ENCODE assay signal across 18 mouse cellular contexts in the genomic region with DNA sequence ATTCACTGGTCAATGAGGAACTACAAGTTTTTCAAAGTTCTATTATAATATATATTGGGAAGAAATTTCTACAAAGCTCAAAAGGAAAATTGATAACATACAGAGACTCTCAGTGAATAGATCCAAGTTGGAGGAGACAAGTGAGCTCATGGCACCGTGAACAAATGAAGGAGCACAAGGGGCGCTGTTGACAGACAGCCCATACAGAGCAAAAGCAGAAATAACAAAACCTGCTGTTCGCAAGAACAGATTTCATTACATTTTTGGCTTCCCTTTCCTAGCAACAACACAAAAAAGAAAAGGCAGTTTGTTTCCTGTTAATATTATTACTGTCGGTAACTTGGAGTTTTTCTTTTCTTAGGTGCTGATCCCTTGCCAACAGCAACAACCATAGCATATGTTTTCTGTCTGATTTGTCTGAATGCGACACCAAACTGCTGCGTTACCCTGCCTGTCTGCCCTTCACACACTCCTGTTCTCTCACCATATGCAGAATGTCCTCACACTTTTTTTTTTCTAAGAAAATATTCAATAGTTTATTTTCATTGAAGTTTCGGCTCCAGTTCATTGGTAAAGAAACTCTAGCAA. TPM values are rescaled to one million over a fixed set of nuclear protein-coding genes. Genes with fewer than 3 reads are reported as not detected.
DNase-seq lines count a peak whose midpoint lies in the region; ATAC-seq lines count a peak whose summit lies in the region.
"Had no signal": no experiment of that assay in that cellular context is flagged by ENCODE, and none has a peak within 500 bp of the region (broad histone marks: within the 10 kb centered on the region; RNA-seq: fewer than 3 reads in every experiment).

No protein-coding gene starts in this region.

- H3K9ac ChIP-seq in heart, embryonic 13.5 days, result no peak overlapping the region
- H3K9ac ChIP-seq in kidney, embryonic 15.5 days, result no peak overlapping the region
- no peak overlapping the region for H3K9ac ChIP-seq in midbrain, embryonic 14.5 days (replicated peaks; ENCODE audit: low read length)
- H3K9ac ChIP-seq in midbrain, embryonic 11.5 days (ENCODE audit: low read length), result no peak overlapping the region
- H3K9ac ChIP-seq in stomach, embryonic 15.5 days, result no peak overlapping the region
- H3K9ac ChIP-seq: heart, embryonic 12.5 days; liver, embryonic 13.5 days; midbrain, embryonic 15.5 days had no signal

- no peak overlapping the region for H3K4me2 ChIP-seq in heart, embryonic 13.5 days
- H3K4me2 ChIP-seq in kidney, embryonic 15.5 days, result 0 out of 2 replicates have a peak overlapping the region, but pooled peaks have one; percentile 9
- no peak overlapping the region for H3K4me2 ChIP-seq in midbrain, embryonic 14.5 days (ENCODE audit: low read length)
- H3K4me2 ChIP-seq in midbrain, embryonic 11.5 days, result no peak overlapping the region
- H3K4me2 ChIP-seq in stomach, embryonic 15.5 days, result no peak overlapping the region
- H3K4me2 ChIP-seq: heart, embryonic 12.5 days; liver, embryonic 13.5 days; midbrain, embryonic 15.5 days had no signal

- 54% methylated on average over 7 of the region's 7 CpGs for WGBS in heart, embryonic 13.5 days
- WGBS in kidney, embryonic 15.5 days, result 35% methylated on average over 7 of the region's 7 CpGs
- WGBS in midbrain, embryonic 14.5 days, result 62% methylated on average over 7 of the region's 7 CpGs
- WGBS in midbrain, embryonic 11.5 days, result 68% methylated on average over 7 of the region's 7 CpGs
- 49% methylated on average over 7 of the region's 7 CpGs for WGBS in stomach, embryonic 15.5 days

- no peak for ATAC-seq in heart, embryonic 13.5 days (ENCODE audit: extremely low read depth, insufficient number of reproducible peaks, low FRiP score, low TSS enrichment)
- peak; percentile 79 for ATAC-seq in kidney, embryonic 15.5 days (replicated peaks; ENCODE audit: low FRiP score)
- ATAC-seq in midbrain, embryonic 14.5 days (ENCODE audit: low FRiP score, low TSS enrichment), result no peak
- ATAC-seq in midbrain, embryonic 11.5 days (ENCODE audit: low FRiP score), result no peak
- ATAC-seq in stomach, embryonic 15.5 days (ENCODE audit: insufficient read depth, low FRiP score, low read depth), result no peak
- ATAC-seq: midbrain, embryonic 15.5 days; Patski had no signal

- H3K36me3 ChIP-seq in heart, embryonic 13.5 days, result peaks cover 31% of the 10 kb centered on the region
- no peaks in the 10 kb centered on the region for H3K36me3 ChIP-seq in kidney, embryonic 15.5 days
- H3K36me3 ChIP-seq in midbrain, embryonic 14.5 days (ENCODE audit: control insufficient read depth, insufficient read depth, low read length), result no peaks in the 10 kb centered on the region
- H3K36me3 ChIP-seq in midbrain, embryonic 11.5 days (ENCODE audit: control insufficient read depth, insufficient read depth, low read length), result no peaks in the 10 kb centered on the region
- 0 out of 2 replicates have a peak, but pooled peaks cover 4% of the 10 kb centered on the region for H3K36me3 ChIP-seq in stomach, embryonic 15.5 days
- H3K36me3 ChIP-seq: liver, embryonic 13.5 days; midbrain, embryonic 15.5 days had no signal

- DNase-seq in heart, adult 18-20 months, result no peak
- DNase-seq in kidney, postnatal 14 days, result no peak
- DNase-seq in midbrain, embryonic 14.5 days, result peak; percentile 18
- DNase-seq in midbrain, embryonic 11.5 days (ENCODE audit: low spot score, missing footprints), result no peak
- DNase-seq in urinary bladder, postnatal 10 days (ENCODE audit: low spot score), result no peak
- DNase-seq: B cell, adult 2 months; cerebellum, adult 11-12 months; cerebellum, postnatal 36 days; gastrocnemius, postnatal 14 days; layer of hippocampus, postnatal 36 days; liver, embryonic 13.5 days; right cerebral cortex, postnatal 14 days had no signal

- no peaks in the 10 kb centered on the region for H3K27me3 ChIP-seq in heart, embryonic 13.5 days (replicated peaks)
- H3K27me3 ChIP-seq in kidney, embryonic 15.5 days, result no peaks in the 10 kb centered on the region
- no peaks in the 10 kb centered on the region for H3K27me3 ChIP-seq in midbrain, embryonic 14.5 days (ENCODE audit: control insufficient read depth, insufficient read depth, low read length)
- H3K27me3 ChIP-seq in midbrain, embryonic 11.5 days (ENCODE audit: control insufficient read depth, insufficient read depth, low read length), result no peaks in the 10 kb centered on the region
- H3K27me3 ChIP-seq in stomach, embryonic 15.5 days (replicated peaks), result no peaks in the 10 kb centered on the region
- H3K27me3 ChIP-seq: heart, embryonic 12.5 days; liver, embryonic 13.5 days; midbrain, embryonic 15.5 days; Patski had no signal

- H3K9me3 ChIP-seq in heart, embryonic 13.5 days, result no peaks in the 10 kb centered on the region
- no peaks in the 10 kb centered on the region for H3K9me3 ChIP-seq in kidney, embryonic 15.5 days (replicated peaks)
- H3K9me3 ChIP-seq in midbrain, embryonic 14.5 days (ENCODE audit: control insufficient read depth, low read length), result no peaks in the 10 kb centered on the region
- no peaks in the 10 kb centered on the region for H3K9me3 ChIP-seq in midbrain, embryonic 11.5 days (ENCODE audit: control insufficient read depth, low read length)
- H3K9me3 ChIP-seq in stomach, embryonic 15.5 days, result no peaks in the 10 kb centered on the region
- H3K9me3 ChIP-seq: heart, embryonic 12.5 days; liver, embryonic 13.5 days; midbrain, embryonic 15.5 days had no signal

- H3K27ac ChIP-seq in heart, embryonic 13.5 days (replicated peaks), result peak overlapping the region; percentile 54
- H3K27ac ChIP-seq in kidney, embryonic 15.5 days, result peak overlapping the region; percentile 60
- H3K27ac ChIP-seq in midbrain, embryonic 14.5 days (replicated peaks; ENCODE audit: low read depth, low read length), result no peak overlapping the region
- no peak overlapping the region for H3K27ac ChIP-seq in midbrain, embryonic 11.5 days (ENCODE audit: low read depth, low read length)
- H3K27ac ChIP-seq in stomach, embryonic 15.5 days, result peak overlapping the region; percentile 40; the same call in 1 of the 2 replicates
- H3K27ac ChIP-seq: liver, embryonic 13.5 days; midbrain, embryonic 15.5 days had no signal

- H3K4me1 ChIP-seq in heart, embryonic 13.5 days, result peaks cover 22% of the 10 kb centered on the region
- H3K4me1 ChIP-seq in kidney, embryonic 15.5 days, result peaks cover 16% of the 10 kb centered on the region
- H3K4me1 ChIP-seq in midbrain, embryonic 14.5 days (ENCODE audit: control insufficient read depth, insufficient read depth, low read length), result no peaks in the 10 kb centered on the region
- no peaks in the 10 kb centered on the region for H3K4me1 ChIP-seq in midbrain, embryonic 11.5 days (ENCODE audit: control insufficient read depth, insufficient read depth, low read length)
- H3K4me1 ChIP-seq in stomach, embryonic 15.5 days, result no peaks in the 10 kb centered on the region; the same call in 1 of the 2 replicates
- H3K4me1 ChIP-seq: liver, embryonic 13.5 days; midbrain, embryonic 15.5 days had no signal

- H3K4me3 ChIP-seq in heart, embryonic 13.5 days, result no peak overlapping the region
- H3K4me3 ChIP-seq in kidney, embryonic 15.5 days (replicated peaks), result no peak overlapping the region
- H3K4me3 ChIP-seq in midbrain, embryonic 14.5 days (replicated peaks; ENCODE audit: low read depth, low read length), result no peak overlapping the region
- H3K4me3 ChIP-seq in midbrain, embryonic 11.5 days (ENCODE audit: low read depth, low read length), result no peak overlapping the region
- no peak overlapping the region for H3K4me3 ChIP-seq in stomach, embryonic 15.5 days (replicated peaks)
- H3K4me3 ChIP-seq: heart, embryonic 12.5 days; liver, embryonic 13.5 days; midbrain, embryonic 15.5 days had no signal

RNA-seq across cellular contexts. Expression of a gene that starts 19.3 kb away (rescaled TPM):
- polyA plus RNA-seq in heart, embryonic 13.5 days (2015; fragmentation: Nextera tagmentation; extraction: Ambion mirVana), result 52.3 and 55.4 TPM in 2 replicates
- total RNA-seq in heart, adult 18-20 months (2021), result 100 to 1,000 TPM; 170 to 178 TPM
- 71.3 and 72.0 TPM in 2 replicates for polyA plus RNA-seq in kidney, embryonic 15.5 days (2015; fragmentation: Nextera tagmentation; extraction: Ambion mirVana)
- 5.1 and 10.7 TPM in 2 replicates for polyA plus RNA-seq in midbrain, embryonic 14.5 days (2014; fragmentation: Nextera tagmentation; extraction: Ambion mirVana)
- polyA plus RNA-seq in midbrain, embryonic 11.5 days (2014; fragmentation: Nextera tagmentation; extraction: Ambion mirVana), result 13.6 and 14.6 TPM in 2 replicates
- 113 and 131 TPM in 2 replicates for polyA plus RNA-seq in stomach, embryonic 15.5 days (2015; fragmentation: Nextera tagmentation; extraction: Ambion mirVana)

Comparison
In these comparisons a context has a peak if more than half of its experiments do, and no peak if none do; other contexts are left out.
1. H3K27ac ChIP-seq: peak in heart, embryonic 13.5 days (single experiment), kidney, embryonic 15.5 days (single experiment) and stomach, embryonic 15.5 days (single experiment); none in midbrain, embryonic 14.5 days (single experiment) and midbrain, embryonic 11.5 days (single experiment).